Mouse (Mus musculus) forebrain, embryonic 14.5 days (tissue): ENCODE data around the gene Btbd18. TPM values are rescaled to one million over a fixed set of nuclear protein-coding genes. Genes with fewer than 3 reads are reported as not detected.
A peak's percentile ranks its signal among the peaks of the same experiment; 100 is the strongest.

Experiments
- ATAC-seq: fragments of 200-750 bp; cut with Nextera tagmentation; 2 replicates; pipeline ENCODE4 v1.8.0; 2017; ENCODE audit warnings: mild to moderate bottlenecking, moderate library complexity
- DNase-seq: peaks from one replicate; pipeline ENCODE4 v3.0.0-alpha.2; 2015; ENCODE audit warnings: low spot score
- H3K27ac ChIP-seq: fragments of 300-500 bp; sonication (generic); 2 replicates; pipeline ENCODE4 v1.5.1; 2014; ENCODE audit warnings: low read depth, mild to moderate bottlenecking, control low read depth, low read length, moderate library complexity
- H3K27me3 ChIP-seq: fragments of 300-500 bp; sonication (generic); replicated peaks from 2 replicates; pipeline ENCODE4 v1.6.1; 2014; ENCODE audit warnings: low read length, control low read depth, mixed read lengths; ENCODE audit not compliant: control insufficient read depth, insufficient read depth
- H3K36me3 ChIP-seq: fragments of 300-500 bp; sonication (generic); 2 replicates; pipeline ENCODE4 v1.6.1; 2014; ENCODE audit warnings: low read length, control low read depth; ENCODE audit not compliant: control insufficient read depth, insufficient read depth
- H3K4me1 ChIP-seq: fragments of 300-500 bp; sonication (generic); 2 replicates; pipeline ENCODE4 v1.6.1; 2014; ENCODE audit warnings: antibody characterized with exemption, low read length, control low read depth; ENCODE audit not compliant: control insufficient read depth, insufficient read depth
- H3K4me2 ChIP-seq: fragments of 300-500 bp; sonication (generic); 2 replicates; pipeline ENCODE4 v1.6.1; 2014; ENCODE audit warnings: mild to moderate bottlenecking, control low read depth, low read length
- H3K4me3 ChIP-seq: fragments of 300-500 bp; sonication (generic); 2 replicates; pipeline ENCODE4 v1.5.1; 2014; ENCODE audit warnings: low read depth, low read length, control low read depth
- H3K9ac ChIP-seq: fragments of 300-500 bp; sonication (generic); 2 replicates; pipeline ENCODE4 v1.6.1; 2014; ENCODE audit warnings: mild to moderate bottlenecking, low read length, control low read depth, moderate library complexity
- H3K9me3 ChIP-seq: fragments of 300-500 bp; sonication (generic); replicated peaks from 2 replicates; pipeline ENCODE4 v1.6.1; 2016; ENCODE audit warnings: low read length, control low read depth, mixed read lengths; ENCODE audit not compliant: control insufficient read depth
- whole genome bisulfite sequencing: fragments of 180-500 bp; shearing (Covaris S2); extraction: QIAGEN DNeasy Blood & Tissue Kit; methylation state at CpG from one replicate; pipeline ENCODE4 v1.1.7; 2014; 5-methylcytosine and 5-hydroxymethylcytosine counted together
- polyA plus RNA-seq: library from polyadenylated mRNA; unstranded; fragments of >200 nt; fragmentation: Nextera tagmentation; extraction: Ambion mirVana; gene quantifications from 2 replicates; pipeline ENCODE4 v1.2.1, GENCODE M21; 2014

Btbd18 gene
- polyA plus RNA-seq, 1 experiment from 2014 or later, result 0.10 TPM

- Histone ChIP-seq H3K4me1 (no peaks in the 10 kb centered on the region), H3K4me2 (no peak overlapping the region), H3K4me3 (no peak overlapping the region), H3K9ac (no peak overlapping the region), H3K36me3 (peaks cover 12% of the 10 kb centered on the region; the same call in 1 of the 2 replicates), H3K27me3 (no peaks in the 10 kb centered on the region), H3K27ac (no peak overlapping the region), H3K9me3 (no peaks in the 10 kb centered on the region)
- WGBS, result 78% methylated on average over 7 of the region's 7 CpGs
- no peak for ATAC-seq
- no peak for DNase-seq
Observed at GRCm38 (mm10) chr2:84626366-84626975, 32.4 kb upstream of the Btbd18 start.

GRCm38 (mm10) chr2:84627036-84627435 is 31.8 kb upstream of the Btbd18 start:
- no peak overlapping the region for H3K4me2 ChIP-seq
- no peak overlapping the region for H3K27ac ChIP-seq
- H3K9ac ChIP-seq, result no peak overlapping the region
- ATAC-seq, result no peak
- H3K9me3 ChIP-seq, result no peaks in the 10 kb centered on the region
- H3K4me1 ChIP-seq, result no peaks in the 10 kb centered on the region
- WGBS, result 81% methylated on average over 3 of the region's 3 CpGs
- DNase-seq, result no peak
- no peaks in the 10 kb centered on the region for H3K27me3 ChIP-seq
- no peak overlapping the region for H3K4me3 ChIP-seq
- peaks cover 12% of the 10 kb centered on the region; the same call in 1 of the 2 replicates for H3K36me3 ChIP-seq

- H3K27me3 ChIP-seq, result no peaks in the 10 kb centered on the region
- peaks cover 27% of the 10 kb centered on the region for H3K4me1 ChIP-seq
- H3K27ac ChIP-seq, result no peak overlapping the region
- 95% methylated on average over 1 of the region's 1 CpGs for WGBS
- H3K9me3 ChIP-seq, result no peaks in the 10 kb centered on the region
- peaks cover 3% of the 10 kb centered on the region; the same call in 1 of the 2 replicates for H3K36me3 ChIP-seq
- H3K4me3 ChIP-seq, result no peak overlapping the region
- no peak overlapping the region for H3K9ac ChIP-seq
- no peak overlapping the region for H3K4me2 ChIP-seq
- ATAC-seq, result no peak
- no peak for DNase-seq
Observed at GRCm38 (mm10) chr2:84632001-84632400, 26.9 kb upstream of the Btbd18 start.

GRCm38 (mm10) chr2:84632999-84633398 is 25.9 kb upstream of the Btbd18 start:
- no peak for ATAC-seq
- Histone ChIP-seq H3K36me3 (peaks cover 3% of the 10 kb centered on the region; the same call in 1 of the 2 replicates), H3K9ac (no peak overlapping the region), H3K27me3 (no peaks in the 10 kb centered on the region), H3K4me1 (peaks cover 36% of the 10 kb centered on the region), H3K4me3 (no peak overlapping the region), H3K9me3 (no peaks in the 10 kb centered on the region), H3K4me2 (no peak overlapping the region), H3K27ac (no peak overlapping the region)
- 17% methylated on average over 3 of the region's 3 CpGs for WGBS
- no peak for DNase-seq

GRCm38 (mm10) chr2:84634006-84634405 is 24.9 kb upstream of the Btbd18 start:
- DNase-seq, result no peak
- Histone ChIP-seq H3K9ac (no peak overlapping the region), H3K4me2 (no peak overlapping the region), H3K36me3 (peaks cover 2% of the 10 kb centered on the region; the same call in 1 of the 2 replicates), H3K4me3 (no peak overlapping the region), H3K4me1 (peaks cover 39% of the 10 kb centered on the region), H3K27ac (no peak overlapping the region), H3K9me3 (no peaks in the 10 kb centered on the region), H3K27me3 (no peaks in the 10 kb centered on the region)
- 87% methylated on average over 4 of the region's 4 CpGs for WGBS
- ATAC-seq, result no peak

GRCm38 (mm10) chr2:84634934-84635482 is 23.9 kb upstream of the Btbd18 start:
- DNase-seq (peak; percentile 29), ATAC-seq (peak; percentile 24)
- Histone ChIP-seq H3K4me1 (peaks cover 39% of the 10 kb centered on the region), H3K4me3 (no peak overlapping the region), H3K9ac (peak overlapping the region; percentile 29; the same call in 1 of the 2 replicates), H3K9me3 (no peaks in the 10 kb centered on the region), H3K27me3 (no peaks in the 10 kb centered on the region), H3K36me3 (no peaks in the 10 kb centered on the region), H3K27ac (peak overlapping the region; percentile 87), H3K4me2 (no peak overlapping the region)
- WGBS, result 24% methylated on average over 4 of the region's 4 CpGs

- Histone ChIP-seq H3K4me3 (no peak overlapping the region), H3K27ac (peak overlapping the region; percentile 87), H3K4me1 (peaks cover 39% of the 10 kb centered on the region), H3K36me3 (no peaks in the 10 kb centered on the region), H3K9ac (peak overlapping the region; percentile 29; the same call in 1 of the 2 replicates), H3K27me3 (no peaks in the 10 kb centered on the region), H3K4me2 (no peak overlapping the region; the same call in 1 of the 2 replicates), H3K9me3 (no peaks in the 10 kb centered on the region)
- DNase-seq, result peak; percentile 94
- 0% methylated on average over 2 of the region's 2 CpGs for WGBS
- peak; percentile 96 for ATAC-seq
Observed at GRCm38 (mm10) chr2:84635611-84636010, 23.3 kb upstream of the Btbd18 start.

- H3K27me3 ChIP-seq, result no peaks in the 10 kb centered on the region
- no peaks in the 10 kb centered on the region for H3K9me3 ChIP-seq
- DNase-seq, result no peak
- peaks cover 39% of the 10 kb centered on the region for H3K4me1 ChIP-seq
- H3K36me3 ChIP-seq, result no peaks in the 10 kb centered on the region
- H3K27ac ChIP-seq, result peak overlapping the region; percentile 87
- H3K9ac ChIP-seq, result no peak overlapping the region
- no peak for ATAC-seq
- no peak overlapping the region for H3K4me3 ChIP-seq
- H3K4me2 ChIP-seq, result no peak overlapping the region; the same call in 1 of the 2 replicates
- WGBS, result 39% methylated on average over 8 of the region's 8 CpGs
Observed at GRCm38 (mm10) chr2:84636231-84636741, 22.6 kb upstream of the Btbd18 start.
